Mouse (Mus musculus) myocyte (in vitro differentiated cells): Measurements from ENCODE around the gene P3h2.

Source experiments
- CEBPB ChIP-seq: IDR thresholded peaks from 2 replicates; pipeline ENCODE4 v1.6.1; 2011; ENCODE audit warnings: mild to moderate bottlenecking, moderate library complexity; ENCODE audit not compliant: poor library complexity, insufficient read depth, severe bottlenecking
- E2F4 ChIP-seq: IDR thresholded peaks from one replicate; pipeline ENCODE4 v1.6.1; 2011; ENCODE audit warnings: mild to moderate bottlenecking, control low read depth, moderate library complexity; ENCODE audit not compliant: insufficient read depth
- MAX ChIP-seq: IDR thresholded peaks from one replicate; pipeline ENCODE4 v1.6.1; 2011; ENCODE audit warnings: low read depth, mild to moderate bottlenecking, control low read depth
- POLR2A ChIP-seq: IDR thresholded peaks from one replicate; pipeline ENCODE4 v1.6.1; 2011; ENCODE audit warnings: low read depth, mild to moderate bottlenecking, control low read depth, moderate library complexity; ENCODE audit not compliant: insufficient read length
- REST ChIP-seq: IDR thresholded peaks from one replicate; pipeline ENCODE4 v1.6.1; 2011; ENCODE audit warnings: mild to moderate bottlenecking, control low read depth, moderate library complexity; ENCODE audit not compliant: insufficient read depth, insufficient read length
- TCF12 ChIP-seq: IDR thresholded peaks from one replicate; pipeline ENCODE4 v1.6.1; 2011; ENCODE audit warnings: mild to moderate bottlenecking, control low read depth; ENCODE audit not compliant: poor library complexity, insufficient read depth, severe bottlenecking

- TF ChIP-seq POLR2A (no peak), TCF12 (no peak), E2F4 (no peak), CEBPB (no peak), REST (no peak), MAX (no peak)
These were observed 17.3 kb downstream of the P3h2 start for GRCm38 (mm10) chr16:26088240-26088639.
